Mouse (Mus musculus): ENCODE measurements around the gene Limch1.

GRCm38 (mm10) chr5:66968925-66969711 is 223.5 kb downstream of the Limch1 start:
- TF ChIP-seq EP300 (IDR thresholded peaks at IDR 0.05; ENCODE audit: insufficient read depth, low read depth, low read length), result no peak
- no peak for TF ChIP-seq POLR2A (IDR thresholded peaks at IDR 0.05; ENCODE audit: insufficient read depth, low read length)
